Mouse (Mus musculus) liver, embryonic 14.5 days (tissue): ENCODE data around the gene Gpr146. TPM values are rescaled to one million over a fixed set of nuclear protein-coding genes. Genes with fewer than 3 reads are reported as not detected.

Experiments used
- ATAC-seq: fragments of 200-750 bp; cut with Nextera tagmentation; 2 replicates; pipeline ENCODE4 v1.8.0; 2017; ENCODE audit warnings: moderate number of reproducible peaks, mild to moderate bottlenecking, moderate library complexity; ENCODE audit not compliant: insufficient read depth
- DNase-seq, 3 experiments: peaks; one replicate each; pipeline ENCODE4 v3.0.0-alpha.2; 2012 to 2013; ENCODE audit warnings: low read depth in 3 of 3, low spot score in 3 of 3
- H3K27ac ChIP-seq: fragments of 300-500 bp; sonication (generic); 2 replicates; pipeline ENCODE4 v1.5.1; 2014; ENCODE audit warnings: moderate library complexity, mild to moderate bottlenecking, control low read depth, inconsistent platforms
- H3K27me3 ChIP-seq: fragments of 300-500 bp; sonication (generic); 2 replicates; pipeline ENCODE4 v1.6.1; 2014; ENCODE audit warnings: mild to moderate bottlenecking, low read length, moderate library complexity; ENCODE audit not compliant: control insufficient read depth, insufficient read depth
- H3K36me3 ChIP-seq: fragments of 300-500 bp; sonication (generic); replicated peaks from 2 replicates; pipeline ENCODE4 v1.6.1; 2014; ENCODE audit warnings: low read depth; ENCODE audit not compliant: control insufficient read depth, insufficient read depth
- H3K4me1 ChIP-seq, 2 experiments: fragments of 200-500 bp in 1 of 2; fragments of 300-500 bp in 1 of 2; sonication (generic) in 1 of 2; replicated peaks; 2 replicates each; pipeline ENCODE4 v1.6.1; 2012 to 2014; ENCODE audit warnings: antibody characterized with exemption in 1 of 2, inconsistent platforms in 1 of 2, low read length in 1 of 2; ENCODE audit not compliant: control insufficient read depth in 2 of 2, insufficient read depth in 2 of 2
- H3K4me2 ChIP-seq: fragments of 300-500 bp; sonication (generic); 2 replicates; pipeline ENCODE4 v1.6.1; 2014; ENCODE audit warnings: low read depth, mild to moderate bottlenecking, control low read depth, moderate library complexity
- H3K4me3 ChIP-seq, 2 experiments: fragments of 200-500 bp in 1 of 2; fragments of 300-500 bp in 1 of 2; sonication (generic) in 1 of 2; 2 replicates each; pipeline ENCODE4 v1.5.1; 2012 to 2014; ENCODE audit warnings: low read depth in 2 of 2, low read length in 2 of 2, mild to moderate bottlenecking in 2 of 2, control low read depth in 1 of 2, inconsistent platforms in 1 of 2, moderate library complexity in 1 of 2; ENCODE audit not compliant: insufficient read depth in 1 of 2
- H3K9ac ChIP-seq: fragments of 300-500 bp; sonication (generic); replicated peaks from 2 replicates; pipeline ENCODE4 v1.6.1; 2014; ENCODE audit warnings: mild to moderate bottlenecking, control low read depth, moderate library complexity
- H3K9me3 ChIP-seq: fragments of 300-500 bp; sonication (generic); 2 replicates; pipeline ENCODE4 v1.6.1; 2016; ENCODE audit warnings: low read length, mixed read lengths; ENCODE audit not compliant: control insufficient read depth
- CTCF ChIP-seq: IDR thresholded peaks from 2 replicates; pipeline ENCODE4 v1.5.1; 2016; ENCODE audit warnings: antibody characterized with exemption, low read depth, control low read depth
- EP300 ChIP-seq: IDR thresholded peaks from 2 replicates; pipeline ENCODE4 v1.6.1; 2016; ENCODE audit warnings: antibody characterized with exemption, low read depth
- WGBS: fragments of 180-500 bp; shearing (Covaris S2); extraction: QIAGEN DNeasy Blood & Tissue Kit; methylation state at CpG from one replicate; pipeline ENCODE4 v1.1.7; 2014; ENCODE audit not compliant: insufficient replicate concordance; 5-methylcytosine and 5-hydroxymethylcytosine counted together
- polyA plus RNA-seq, 2 experiments: library from polyadenylated mRNA; depleted of rRNA in 1 of 2; stranded (reverse) in 1 of 2; unstranded in 1 of 2; fragments of >200 nt; fragmentation: Nextera tagmentation in 1 of 2; extraction: Ambion mirVana in 1 of 2; gene quantifications; 2 replicates each; pipeline versions ENCODE4 v1.2.1 to v1.2.3; 2012 to 2014

The Gpr146 gene
- polyA plus RNA-seq, 2 experiments: 14.6 to 18.4 TPM

- peak overlapping the region; percentile 97 for H3K4me2 ChIP-seq
- under 1% methylated on average over 69 of the region's 73 CpGs for WGBS
- no peaks in the 10 kb centered on the region for H3K27me3 ChIP-seq
- DNase-seq (peak; percentile 94 to 96 (median 95)), ATAC-seq (peak; percentile 73)
- TF ChIP-seq EP300: no peak
- no peak for TF ChIP-seq CTCF
- H3K4me1 ChIP-seq: peaks cover 69 to 81% of the 10 kb centered on the region in 2 experiments
- H3K9ac ChIP-seq: peak overlapping the region; percentile 96
- H3K4me3 ChIP-seq: peak overlapping the region; percentile 84 to 96
- no peaks in the 10 kb centered on the region for H3K9me3 ChIP-seq
- peaks cover 10% of the 10 kb centered on the region for H3K36me3 ChIP-seq
- peak overlapping the region; percentile 99 for H3K27ac ChIP-seq
Measured at GRCm38 (mm10) chr5:139380385-139381248, 3.1 kb downstream of the Gpr146 start.

- Histone ChIP-seq H3K36me3 (peaks cover 16% of the 10 kb centered on the region), H3K4me1 (peaks cover 79 to 84% of the 10 kb centered on the region in 2 experiments), H3K27ac (peak overlapping the region; percentile 99), H3K9me3 (no peaks in the 10 kb centered on the region), H3K9ac (peak overlapping the region; percentile 96), H3K4me2 (peak overlapping the region; percentile 97), H3K4me3 (peak overlapping the region; percentile 84 to 96), H3K27me3 (no peaks in the 10 kb centered on the region)
- 20% methylated on average over 17 of the region's 18 CpGs for WGBS
- no peak for TF ChIP-seq CTCF
- TF ChIP-seq EP300: peak; percentile 87
- DNase-seq: peak; percentile 87 to 92 (median 90)
- ATAC-seq: peak; percentile 64
Measured at GRCm38 (mm10) chr5:139381586-139382513, 4.4 kb downstream of the Gpr146 start.

GRCm38 (mm10) chr5:139382760-139383159 lies 5.3 kb downstream of the Gpr146 start:
- peak overlapping the region; percentile 97 for H3K4me2 ChIP-seq
- DNase-seq (peak; percentile 81 to 87 (median 83)), ATAC-seq (peak; percentile 71)
- TF ChIP-seq CTCF (no peak), EP300 (peak; percentile 76)
- peak overlapping the region; percentile 99 for H3K27ac ChIP-seq
- H3K4me3 ChIP-seq: peak overlapping the region; percentile 84 to 96
- H3K4me1 ChIP-seq: peaks cover 79 to 84% of the 10 kb centered on the region in 2 experiments
- H3K36me3 ChIP-seq: peaks cover 16% of the 10 kb centered on the region
- no peaks in the 10 kb centered on the region for H3K9me3 ChIP-seq
- 4% methylated on average over 8 of the region's 8 CpGs for WGBS
- peak overlapping the region; percentile 96 for H3K9ac ChIP-seq
- no peaks in the 10 kb centered on the region for H3K27me3 ChIP-seq

GRCm38 (mm10) chr5:139383234-139383633 lies 5.7 kb downstream of the Gpr146 start:
- ATAC-seq (no peak), DNase-seq (no peak)
- Histone ChIP-seq H3K27me3 (no peaks in the 10 kb centered on the region), H3K27ac (peak overlapping the region; percentile 99), H3K4me3 (peak overlapping the region; percentile 84 to 96), H3K36me3 (peaks cover 16% of the 10 kb centered on the region), H3K4me1 (peaks cover 80 to 84% of the 10 kb centered on the region in 2 experiments), H3K9me3 (no peaks in the 10 kb centered on the region), H3K4me2 (peak overlapping the region; percentile 97), H3K9ac (peak overlapping the region; percentile 96)
- 31% methylated on average over 9 of the region's 9 CpGs for WGBS
- TF ChIP-seq EP300 (no peak), CTCF (peak; percentile 31)
